Mouse (Mus musculus) lung, postnatal 14 days (tissue): ENCODE measurements around the gene Mybl2.
"Not testable (repeated sequence)": the region's sequence is repeated elsewhere in the genome, so short reads cannot be mapped to it uniquely, and the experiment has no call there.

Experiments used
- DNase-seq: peaks from one replicate; pipeline ENCODE4 v3.0.0; 2021

Mybl2 gene

GRCm38 (mm10) chr2:163054335-163054840, at the start of gene Mybl2:
TSS of gene Mybl2 (plus strand) at chr2:163054687.
- DNase-seq, result peak; percentile 93

GRCm38 (mm10) chr2:163007299-163007698, 47.2 kb upstream of the Mybl2 start:
- DNase-seq, result peak; percentile 32

GRCm38 (mm10) chr2:163016916-163017743, 37.4 kb upstream of the Mybl2 start, which contains the start of gene Ift52:
TSS of gene Ift52 (plus strand) at chr2:163017354.
- peak; percentile 92 for DNase-seq

GRCm38 (mm10) chr2:163031289-163031688, 23.2 kb upstream of the Mybl2 start:
- no peak for DNase-seq

- no peak for DNase-seq
Measured at GRCm38 (mm10) chr2:163031757-163032156, 22.7 kb upstream of the Mybl2 start.

- no peak for DNase-seq
Measured at GRCm38 (mm10) chr2:163032622-163033021, 21.9 kb upstream of the Mybl2 start.

GRCm38 (mm10) chr2:163039940-163040339, 14.5 kb upstream of the Mybl2 start:
- DNase-seq, result no peak

GRCm38 (mm10) chr2:163048125-163048524, 6.4 kb upstream of the Mybl2 start:
- DNase-seq, result peak; percentile 83

- DNase-seq, result no peak
Measured at GRCm38 (mm10) chr2:163049116-163049515, 5.4 kb upstream of the Mybl2 start.

- DNase-seq, result no peak
Measured at GRCm38 (mm10) chr2:163051691-163052090, 2.8 kb upstream of the Mybl2 start.

- no peak for DNase-seq
Measured at GRCm38 (mm10) chr2:163052101-163052500, 2.4 kb upstream of the Mybl2 start.

GRCm38 (mm10) chr2:163052826-163053225, 1.7 kb upstream of the Mybl2 start:
- DNase-seq, result no peak

- DNase-seq, result no peak
Measured at GRCm38 (mm10) chr2:163054891-163055494, 506 bp downstream of the Mybl2 start.

- DNase-seq, result no peak
Measured at GRCm38 (mm10) chr2:163055715-163056114, 1.2 kb downstream of the Mybl2 start.

GRCm38 (mm10) chr2:163056584-163056983, 2.1 kb downstream of the Mybl2 start:
- no peak for DNase-seq

GRCm38 (mm10) chr2:163058981-163059380, 4.5 kb downstream of the Mybl2 start:
- not testable (repeated sequence) for DNase-seq

GRCm38 (mm10) chr2:163060630-163061029, 6.1 kb downstream of the Mybl2 start:
- DNase-seq, result no peak

- no peak for DNase-seq
Measured at GRCm38 (mm10) chr2:163061203-163062118, 7.0 kb downstream of the Mybl2 start.

- no peak for DNase-seq
Measured at GRCm38 (mm10) chr2:163062119-163062508, 7.6 kb downstream of the Mybl2 start.

- DNase-seq, result no peak
Measured at GRCm38 (mm10) chr2:163066326-163066725, 11.8 kb downstream of the Mybl2 start.

GRCm38 (mm10) chr2:163067233-163067632, 12.7 kb downstream of the Mybl2 start:
- no peak for DNase-seq

GRCm38 (mm10) chr2:163070213-163070612, 15.7 kb downstream of the Mybl2 start:
- DNase-seq, result no peak

- no peak for DNase-seq
Measured at GRCm38 (mm10) chr2:163071590-163071989, 17.1 kb downstream of the Mybl2 start.
